Mouse (Mus musculus): ENCODE data around the gene 2900026A02Rik.

DNA sequence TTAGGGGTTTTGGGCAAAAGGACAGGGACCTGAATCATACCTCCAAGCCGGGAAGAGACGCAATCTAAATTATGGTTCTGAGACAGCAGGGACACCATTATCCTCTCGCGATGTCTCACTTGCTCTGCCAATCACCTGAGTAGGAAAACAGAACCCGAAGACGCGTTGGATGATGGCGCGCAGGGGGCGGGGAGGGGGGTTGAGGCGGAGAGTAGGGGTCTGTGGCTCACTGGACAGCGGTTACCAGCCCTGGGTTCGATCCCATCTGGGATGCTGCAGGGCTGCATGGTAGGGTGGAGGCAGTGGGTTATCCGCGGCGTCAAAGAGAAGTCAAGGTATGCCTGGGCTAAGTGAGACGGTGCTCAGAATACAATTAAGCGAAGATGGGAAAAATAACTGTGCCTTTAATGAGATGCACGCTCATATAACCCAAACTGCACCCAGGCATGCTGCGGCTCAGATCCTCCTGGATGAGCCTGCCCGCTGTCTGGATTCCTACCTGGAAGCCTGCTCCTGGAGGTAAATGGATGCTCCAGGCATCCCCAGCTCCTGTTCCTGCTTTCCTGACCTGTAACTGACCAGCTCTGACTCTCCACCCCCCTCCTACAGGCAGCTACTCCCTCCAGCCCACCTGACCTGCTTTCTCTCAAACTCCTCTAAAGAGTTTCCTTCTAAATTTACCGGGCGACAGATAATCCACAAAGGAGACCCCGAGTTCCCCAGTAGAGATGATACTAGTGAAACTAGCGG is 4.8 kb upstream of the 2900026A02Rik start:
- TF ChIP-seq ZC3H11A (IDR thresholded peaks at IDR 0.05; ENCODE audit: borderline replicate concordance, low read depth, low read length) = no peak
- no peak for TF ChIP-seq MAFK (IDR thresholded peaks at IDR 0.05; ENCODE audit: insufficient read depth, low read depth, low read length)
- peak; percentile 83 for TF ChIP-seq CHD2 (IDR thresholded peaks at IDR 0.05; ENCODE audit: low read depth, low read length)
- TF ChIP-seq ZNF384 (IDR thresholded peaks at IDR 0.05; ENCODE audit: low read depth, low read length) = no peak
- TF ChIP-seq HCFC1 (IDR thresholded peaks at IDR 0.05; ENCODE audit: borderline replicate concordance, insufficient read depth, low read length) = no peak

All from ES-E14 (cell line).